Mouse (Mus musculus) lung, embryonic 16.5 days (tissue): ENCODE measurements around the gene Phrf1. TPM values are rescaled to one million over a fixed set of nuclear protein-coding genes. Genes with fewer than 3 reads are reported as not detected.
A peak's percentile ranks its signal among the peaks of the same experiment; 100 is the strongest.

ENCODE experiments used
- ATAC-seq: fragments of 200-750 bp; cut with Nextera tagmentation; 2 replicates; pipeline ENCODE4 v1.8.0; 2017; ENCODE audit warnings: low read depth, mild to moderate bottlenecking, moderate library complexity
- H3K27ac ChIP-seq: fragments of 300-500 bp; sonication (generic); 2 replicates; pipeline ENCODE4 v1.5.1; 2014; ENCODE audit warnings: mild to moderate bottlenecking, control low read depth, low read length
- H3K27me3 ChIP-seq: fragments of 300-500 bp; sonication (generic); 2 replicates; pipeline ENCODE4 v1.6.1; 2014; ENCODE audit warnings: low read depth, low read length, mixed read lengths; ENCODE audit not compliant: control insufficient read depth, insufficient read depth
- H3K36me3 ChIP-seq: fragments of 300-500 bp; sonication (generic); 2 replicates; pipeline ENCODE4 v1.6.1; 2014; ENCODE audit warnings: low read length; ENCODE audit not compliant: control insufficient read depth, insufficient read depth
- H3K4me1 ChIP-seq: fragments of 300-500 bp; sonication (generic); replicated peaks from 2 replicates; pipeline ENCODE4 v1.6.1; 2014; ENCODE audit warnings: low read length, mixed read lengths; ENCODE audit not compliant: control insufficient read depth, insufficient read depth
- H3K4me2 ChIP-seq: fragments of 300-500 bp; sonication (generic); 2 replicates; pipeline ENCODE4 v1.6.1; 2014; ENCODE audit warnings: low read depth, low read length, control low read depth
- H3K4me3 ChIP-seq: fragments of 300-500 bp; sonication (generic); 2 replicates; pipeline ENCODE4 v1.5.1; 2014; ENCODE audit warnings: mild to moderate bottlenecking, low read length, control low read depth
- H3K9ac ChIP-seq: fragments of 300-500 bp; sonication (generic); 2 replicates; pipeline ENCODE4 v1.6.1; 2014; ENCODE audit warnings: low read length, control low read depth
- H3K9me3 ChIP-seq: fragments of 300-500 bp; sonication (generic); 2 replicates; pipeline ENCODE4 v1.6.1; 2016; ENCODE audit warnings: low read length; ENCODE audit not compliant: control insufficient read depth
- WGBS: fragments of 180-500 bp; shearing (Covaris S2); extraction: QIAGEN DNeasy Blood & Tissue Kit; methylation state at CpG from one replicate; pipeline ENCODE4 v1.1.7; 2014; 5-methylcytosine and 5-hydroxymethylcytosine counted together
- polyA plus RNA-seq: library from polyadenylated mRNA; unstranded; fragments of >200 nt; fragmentation: Nextera tagmentation; extraction: Ambion mirVana; gene quantifications from 2 replicates; pipeline ENCODE4 v1.2.1, GENCODE M21; 2015

Gene Phrf1
- polyA plus RNA-seq, 1 experiment from 2014 or later, result 77.2 TPM

DNA sequence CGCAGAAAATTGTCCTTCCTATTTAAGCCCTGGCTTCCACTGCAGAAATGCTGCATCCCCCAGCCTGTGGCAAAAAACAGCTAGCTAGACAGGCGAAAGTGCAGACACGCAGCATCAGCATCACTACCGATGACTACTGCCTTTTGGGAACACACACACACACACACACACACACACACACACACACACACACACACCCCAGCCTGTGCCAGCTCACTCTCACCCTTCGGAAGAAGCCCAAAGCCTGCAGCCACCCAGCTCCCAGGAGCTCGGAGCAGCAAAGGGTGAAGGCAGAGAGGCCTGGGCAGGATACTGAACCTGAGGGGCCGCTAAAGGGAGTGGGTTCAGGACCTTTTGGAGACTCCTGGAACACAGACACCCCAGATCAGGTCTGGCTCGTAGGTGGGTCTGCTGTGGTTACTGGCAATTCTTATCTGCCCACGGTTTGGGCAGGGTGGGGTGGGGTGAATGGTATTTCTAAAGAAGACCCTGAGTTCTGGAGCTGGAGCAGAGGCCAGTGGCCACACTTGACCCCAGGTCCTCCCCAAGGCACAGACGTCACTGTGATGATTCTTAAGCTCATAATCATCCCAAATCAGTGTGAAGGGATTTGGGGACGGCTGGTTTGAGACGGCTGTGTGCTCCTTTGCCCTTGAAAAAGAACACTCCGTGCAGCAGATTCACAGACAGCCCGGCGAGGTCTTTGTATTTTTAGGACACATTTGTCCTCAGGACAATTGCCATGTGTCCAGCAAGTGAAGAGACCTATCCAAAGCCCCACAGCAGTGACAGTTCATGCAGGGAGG, 64.2 kb downstream of the Phrf1 start:
- Histone ChIP-seq H3K9ac (no peak overlapping the region), H3K4me2 (no peak overlapping the region), H3K4me3 (no peak overlapping the region), H3K4me1 (peaks cover 11% of the 10 kb centered on the region), H3K27ac (no peak overlapping the region), H3K36me3 (0 out of 2 replicates have a peak, but pooled peaks cover 5% of the 10 kb centered on the region), H3K9me3 (no peaks in the 10 kb centered on the region), H3K27me3 (peaks cover 39% of the 10 kb centered on the region)
- ATAC-seq, result no peak
- 43% methylated on average over 15 of the region's 15 CpGs for WGBS

DNA sequence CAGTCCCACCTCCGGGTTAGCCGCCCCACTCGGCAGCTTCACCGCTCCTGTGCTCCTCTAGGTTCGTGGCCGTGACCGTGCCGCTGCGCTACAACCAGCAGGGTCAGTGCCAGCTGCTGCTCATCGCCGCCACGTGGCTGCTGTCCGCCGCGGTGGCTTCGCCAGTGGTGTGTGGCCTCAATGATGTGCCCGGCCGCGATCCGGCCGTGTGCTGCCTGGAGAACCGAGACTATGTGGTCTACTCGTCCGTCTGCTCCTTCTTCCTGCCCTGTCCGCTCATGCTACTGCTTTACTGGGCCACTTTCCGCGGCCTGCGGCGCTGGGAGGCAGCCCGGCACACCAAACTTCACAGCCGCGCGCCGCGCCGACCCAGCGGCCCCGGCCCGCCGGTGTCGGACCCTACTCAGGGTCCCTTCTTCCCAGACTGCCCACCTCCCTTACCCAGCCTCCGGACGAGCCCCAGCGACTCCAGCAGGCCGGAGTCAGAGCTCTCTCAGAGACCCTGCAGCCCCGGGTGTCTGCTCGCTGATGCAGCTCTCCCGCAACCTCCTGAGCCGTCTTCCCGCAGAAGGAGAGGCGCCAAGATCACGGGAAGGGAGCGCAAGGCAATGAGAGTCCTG, 65.4 kb downstream of the Phrf1 start:
- 0 out of 2 replicates have a peak, but pooled peaks cover 5% of the 10 kb centered on the region for H3K36me3 ChIP-seq
- H3K9me3 ChIP-seq, result no peaks in the 10 kb centered on the region
- peaks cover 39% of the 10 kb centered on the region for H3K27me3 ChIP-seq
- peak overlapping the region; percentile 43 for H3K4me3 ChIP-seq
- peak overlapping the region; percentile 76 for H3K4me2 ChIP-seq
- H3K4me1 ChIP-seq, result peaks cover 11% of the 10 kb centered on the region
- H3K27ac ChIP-seq, result no peak overlapping the region
- peak; percentile 46; the same call in 1 of the 2 replicates for ATAC-seq
- 1% methylated on average over 50 of the region's 53 CpGs for WGBS
- peak overlapping the region; percentile 62 for H3K9ac ChIP-seq

GRCm38 (mm10) chr7:141294479-141294878, 65.9 kb downstream of the Phrf1 start:
- H3K27ac ChIP-seq, result no peak overlapping the region
- 2% methylated on average over 19 of the region's 22 CpGs for WGBS
- peaks cover 11% of the 10 kb centered on the region for H3K4me1 ChIP-seq
- no peak overlapping the region; the same call in 1 of the 2 replicates for H3K9ac ChIP-seq
- peak overlapping the region; percentile 43 for H3K4me3 ChIP-seq
- H3K27me3 ChIP-seq, result peaks cover 39% of the 10 kb centered on the region
- 0 out of 2 replicates have a peak, but pooled peaks cover 10% of the 10 kb centered on the region for H3K36me3 ChIP-seq
- no peaks in the 10 kb centered on the region for H3K9me3 ChIP-seq
- H3K4me2 ChIP-seq, result peak overlapping the region; percentile 76
- ATAC-seq, result 0 out of 2 replicates have a peak, but pooled peaks have one; percentile 6

- 62% methylated on average over 3 of the region's 3 CpGs for WGBS
- Histone ChIP-seq H3K27me3 (peaks cover 16% of the 10 kb centered on the region), H3K4me1 (peaks cover 11% of the 10 kb centered on the region), H3K4me3 (no peak overlapping the region), H3K27ac (no peak overlapping the region), H3K9ac (no peak overlapping the region), H3K4me2 (no peak overlapping the region), H3K9me3 (no peaks in the 10 kb centered on the region), H3K36me3 (peaks cover 33% of the 10 kb centered on the region)
- ATAC-seq, result no peak
These were observed 69.5 kb downstream of the Phrf1 start for GRCm38 (mm10) chr7:141297926-141298650.

GRCm38 (mm10) chr7:141299175-141299574, 70.6 kb downstream of the Phrf1 start:
- H3K27ac ChIP-seq, result no peak overlapping the region
- 91% methylated on average over 8 of the region's 8 CpGs for WGBS
- peaks cover 33% of the 10 kb centered on the region for H3K36me3 ChIP-seq
- H3K9me3 ChIP-seq, result no peaks in the 10 kb centered on the region
- H3K4me1 ChIP-seq, result peaks cover 3% of the 10 kb centered on the region
- H3K4me3 ChIP-seq, result no peak overlapping the region
- no peak overlapping the region for H3K9ac ChIP-seq
- no peak overlapping the region for H3K4me2 ChIP-seq
- ATAC-seq, result no peak
- peaks cover 5% of the 10 kb centered on the region for H3K27me3 ChIP-seq

DNA sequence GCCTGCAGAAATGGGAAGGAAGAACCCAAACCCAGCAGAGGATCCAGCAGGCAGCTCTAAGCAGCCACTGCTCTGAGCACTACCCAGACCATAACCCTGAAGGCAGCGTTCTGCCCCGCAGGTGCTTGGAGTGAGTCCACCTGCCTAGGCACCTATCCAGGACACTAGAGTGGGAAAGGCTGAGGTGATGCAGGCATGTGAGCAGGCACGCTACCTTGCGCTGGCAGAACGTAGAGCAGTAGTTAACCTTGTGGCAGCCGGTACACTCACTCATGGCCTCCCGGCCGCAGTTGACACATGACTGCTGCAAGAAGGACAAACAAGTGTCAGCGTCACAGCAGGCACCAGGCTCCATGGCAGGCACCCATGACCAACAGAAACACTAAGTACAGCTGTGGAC, 72.8 kb downstream of the Phrf1 start:
- no peak overlapping the region for H3K4me3 ChIP-seq
- H3K9ac ChIP-seq, result no peak overlapping the region
- no peaks in the 10 kb centered on the region for H3K4me1 ChIP-seq
- no peak for ATAC-seq
- no peak overlapping the region for H3K4me2 ChIP-seq
- H3K9me3 ChIP-seq, result no peaks in the 10 kb centered on the region
- H3K27me3 ChIP-seq, result no peaks in the 10 kb centered on the region
- 92% methylated on average over 9 of the region's 9 CpGs for WGBS
- no peak overlapping the region for H3K27ac ChIP-seq
- H3K36me3 ChIP-seq, result peaks cover 46% of the 10 kb centered on the region

- Histone ChIP-seq H3K4me1 (no peaks in the 10 kb centered on the region), H3K4me3 (no peak overlapping the region), H3K4me2 (no peak overlapping the region), H3K36me3 (peaks cover 52% of the 10 kb centered on the region), H3K27ac (no peak overlapping the region), H3K9me3 (no peaks in the 10 kb centered on the region), H3K9ac (no peak overlapping the region), H3K27me3 (no peaks in the 10 kb centered on the region)
- 76% methylated on average over 1 of the region's 1 CpGs for WGBS
- 0 out of 2 replicates have a peak, but pooled peaks have one; percentile 20 for ATAC-seq
These were observed 74.2 kb downstream of the Phrf1 start for GRCm38 (mm10) chr7:141302702-141303268.

GRCm38 (mm10) chr7:141304537-141304936, 76.0 kb downstream of the Phrf1 start:
- Histone ChIP-seq H3K4me2 (no peak overlapping the region), H3K27me3 (no peaks in the 10 kb centered on the region), H3K9ac (no peak overlapping the region), H3K4me3 (no peak overlapping the region), H3K9me3 (no peaks in the 10 kb centered on the region), H3K27ac (no peak overlapping the region), H3K4me1 (no peaks in the 10 kb centered on the region), H3K36me3 (peaks cover 57% of the 10 kb centered on the region)
- ATAC-seq, result no peak
- WGBS, result 82% methylated on average over 4 of the region's 4 CpGs
